Mouse (Mus musculus): Measurements from ENCODE around the gene Gm47841. TPM values are rescaled to one million over a fixed set of nuclear protein-coding genes. Genes with fewer than 3 reads are reported as not detected.

Gene Gm47841
- polyA plus RNA-seq, 1 experiment from 2014 or later, result not detected

- ATAC-seq (no peak), DNase-seq (ENCODE audit: low spot score) (no peak)
- no peaks in the 10 kb centered on the region for H3K36me3 ChIP-seq (ENCODE audit: insufficient read depth, low read length)
- H3K4me1 ChIP-seq (ENCODE audit: insufficient read depth, low read depth, low read length), result no peaks in the 10 kb centered on the region
- no peak overlapping the region for H3K27ac ChIP-seq (ENCODE audit: low read length)
- H3K4me2 ChIP-seq (replicated peaks; ENCODE audit: low read depth, low read length), result no peak overlapping the region
- H3K9me3 ChIP-seq (ENCODE audit: low read length), result no peaks in the 10 kb centered on the region
- no peaks in the 10 kb centered on the region for H3K27me3 ChIP-seq (replicated peaks; ENCODE audit: insufficient read depth, low read length)
- TF ChIP-seq CTCF (IDR thresholded peaks at IDR 0.05) (no peak), EP300 (IDR thresholded peaks at IDR 0.05) (no peak)
- no peak overlapping the region for H3K9ac ChIP-seq (replicated peaks; ENCODE audit: low read depth)
- WGBS, result 82% methylated on average over 3 of the region's 3 CpGs
- no peak overlapping the region for H3K4me3 ChIP-seq (ENCODE audit: low read depth, low read length)
These were observed 42.7 kb downstream of the Gm47841 start for GRCm38 (mm10) chr15:101004538-101004937.

- Histone ChIP-seq H3K27ac (ENCODE audit: low read length) (no peak overlapping the region), H3K36me3 (ENCODE audit: insufficient read depth, low read length) (no peaks in the 10 kb centered on the region), H3K4me2 (replicated peaks; ENCODE audit: low read depth, low read length) (no peak overlapping the region), H3K9ac (replicated peaks; ENCODE audit: low read depth) (no peak overlapping the region), H3K9me3 (ENCODE audit: low read length) (no peaks in the 10 kb centered on the region), H3K4me1 (ENCODE audit: insufficient read depth, low read depth, low read length) (no peaks in the 10 kb centered on the region), H3K4me3 (ENCODE audit: low read depth, low read length) (no peak overlapping the region), H3K27me3 (replicated peaks; ENCODE audit: insufficient read depth, low read length) (no peaks in the 10 kb centered on the region)
- DNase-seq (ENCODE audit: low spot score) (no peak), ATAC-seq (no peak)
- TF ChIP-seq CTCF (IDR thresholded peaks at IDR 0.05) (no peak), EP300 (IDR thresholded peaks at IDR 0.05) (no peak)
- WGBS, result 85% methylated on average over 3 of the region's 3 CpGs
These were observed 44.7 kb downstream of the Gm47841 start for GRCm38 (mm10) chr15:101002466-101002865.

- Histone ChIP-seq H3K4me3 (ENCODE audit: low read depth, low read length) (no peak overlapping the region), H3K36me3 (ENCODE audit: insufficient read depth, low read length) (no peaks in the 10 kb centered on the region), H3K9me3 (ENCODE audit: low read length) (no peaks in the 10 kb centered on the region), H3K4me2 (replicated peaks; ENCODE audit: low read depth, low read length) (no peak overlapping the region), H3K4me1 (ENCODE audit: insufficient read depth, low read depth, low read length) (no peaks in the 10 kb centered on the region), H3K9ac (replicated peaks; ENCODE audit: low read depth) (no peak overlapping the region), H3K27ac (ENCODE audit: low read length) (no peak overlapping the region), H3K27me3 (replicated peaks; ENCODE audit: insufficient read depth, low read length) (no peaks in the 10 kb centered on the region)
- ATAC-seq, result no peak
- TF ChIP-seq CTCF (IDR thresholded peaks at IDR 0.05), result no peak
- DNase-seq (ENCODE audit: low spot score), result no peak
- WGBS, result 100% methylated on average over 1 of the region's 1 CpGs
These were observed 45.5 kb downstream of the Gm47841 start for GRCm38 (mm10) chr15:101001685-101002084.

DNA sequence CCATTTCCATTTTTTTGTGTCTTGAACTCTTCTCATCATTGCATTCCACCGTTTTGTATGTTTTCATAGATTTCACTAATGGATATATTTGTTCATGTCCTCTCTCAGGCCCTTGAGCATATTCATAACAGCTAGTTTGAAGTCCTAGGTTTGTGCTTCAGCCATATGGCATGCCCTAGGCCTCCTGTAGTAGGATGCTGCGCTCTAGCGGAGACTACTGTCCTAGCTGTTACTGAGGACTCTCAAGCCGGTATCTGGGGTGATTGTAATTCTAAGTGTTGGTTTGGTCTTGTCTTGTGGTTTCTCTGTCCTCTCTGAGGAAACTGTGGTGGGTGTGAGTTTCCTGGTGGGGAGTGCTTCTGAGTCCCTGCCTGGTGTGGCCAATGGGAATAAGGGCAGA is 50.1 kb downstream of the Gm47841 start:
- H3K9me3 ChIP-seq (ENCODE audit: low read length), result no peaks in the 10 kb centered on the region
- no peak overlapping the region for H3K9ac ChIP-seq (replicated peaks; ENCODE audit: low read depth)
- H3K4me2 ChIP-seq (replicated peaks; ENCODE audit: low read depth, low read length), result no peak overlapping the region
- H3K36me3 ChIP-seq (ENCODE audit: insufficient read depth, low read length), result no peaks in the 10 kb centered on the region
- no peak overlapping the region for H3K27ac ChIP-seq (ENCODE audit: low read length)
- 29% methylated on average over 4 of the region's 4 CpGs for WGBS
- no peaks in the 10 kb centered on the region for H3K27me3 ChIP-seq (replicated peaks; ENCODE audit: insufficient read depth, low read length)
- no peaks in the 10 kb centered on the region for H3K4me1 ChIP-seq (ENCODE audit: insufficient read depth, low read depth, low read length)
- ATAC-seq (no peak), DNase-seq (ENCODE audit: low spot score) (peak; percentile 57)
- TF ChIP-seq CTCF (IDR thresholded peaks at IDR 0.05) (peak; percentile 78), EP300 (IDR thresholded peaks at IDR 0.05) (no peak)
- no peak overlapping the region for H3K4me3 ChIP-seq (ENCODE audit: low read depth, low read length)

Other genes starting within 250 kb of the Gm47841 start
- gene Scn8a, start 177.5 kb downstream of the Gm47841 start, polyA plus RNA-seq (2015; fragmentation: Nextera tagmentation; extraction: Ambion mirVana), result 1.2 and 1.5 TPM in 2 replicates
- gene Fignl2, start 31.2 kb upstream of the Gm47841 start, polyA plus RNA-seq (2015; fragmentation: Nextera tagmentation; extraction: Ambion mirVana), result 0.48 and 0.60 TPM in 2 replicates
- 0.13 TPM in 1 of 2 replicates, not detected in the other for gene Ankrd33, start 68.4 kb upstream of the Gm47841 start, polyA plus RNA-seq (2015; fragmentation: Nextera tagmentation; extraction: Ambion mirVana)
- gene Acvrl1, start 81.1 kb upstream of the Gm47841 start, polyA plus RNA-seq (2015; fragmentation: Nextera tagmentation; extraction: Ambion mirVana), result 159 and 168 TPM in 2 replicates
- gene Acvr1b, start 126.7 kb upstream of the Gm47841 start, polyA plus RNA-seq (2015; fragmentation: Nextera tagmentation; extraction: Ambion mirVana), result 6.6 and 7.4 TPM in 2 replicates
- gene Grasp, start 176.8 kb upstream of the Gm47841 start, polyA plus RNA-seq (2015; fragmentation: Nextera tagmentation; extraction: Ambion mirVana), result 8.2 and 8.6 TPM in 2 replicates
- 7.8 and 11.8 TPM in 2 replicates for gene Nr4a1, start 206.9 kb upstream of the Gm47841 start, polyA plus RNA-seq (2015; fragmentation: Nextera tagmentation; extraction: Ambion mirVana)
- gene Atg101, start 236.9 kb upstream of the Gm47841 start, polyA plus RNA-seq (2015; fragmentation: Nextera tagmentation; extraction: Ambion mirVana), result 73.1 and 74.2 TPM in 2 replicates
- gene 6030408B16Rik, start 245.8 kb upstream of the Gm47841 start, polyA plus RNA-seq (2015; fragmentation: Nextera tagmentation; extraction: Ambion mirVana), result 74.9 and 82.4 TPM in 2 replicates